Mouse (Mus musculus): ENCODE data around the gene Eid3.

Eid3 gene

GRCm38 (mm10) chr10:82860929-82861315 is 5.5 kb upstream of the Eid3 start:
- DNase-seq (ENCODE audit: low read depth in 2 of 2, low spot score in 2 of 2): no peak

GRCm38 (mm10) chr10:82863106-82863680 is 3.2 kb upstream of the Eid3 start:
- no peak for DNase-seq (ENCODE audit: low read depth in 2 of 2, low spot score in 2 of 2)

- no peak for DNase-seq (ENCODE audit: low read depth in 2 of 2, low spot score in 2 of 2)
Measured at GRCm38 (mm10) chr10:82863827-82864226, 2.6 kb upstream of the Eid3 start.

- no peak for DNase-seq (ENCODE audit: low read depth in 2 of 2, low spot score in 2 of 2)
Measured at GRCm38 (mm10) chr10:82866832-82867231, 406 bp downstream of the Eid3 start.

GRCm38 (mm10) chr10:82868418-82869086 is 2.1 kb downstream of the Eid3 start:
- DNase-seq (ENCODE audit: low read depth in 2 of 2, low spot score in 2 of 2): no peak

- DNase-seq (ENCODE audit: low read depth in 2 of 2, low spot score in 2 of 2): no peak
Measured at GRCm38 (mm10) chr10:82875446-82875845, 9.0 kb downstream of the Eid3 start.

GRCm38 (mm10) chr10:82876076-82876796 is 9.8 kb downstream of the Eid3 start:
- DNase-seq (ENCODE audit: low read depth in 2 of 2, low spot score in 2 of 2): peak in 1 of 2 experiments; percentile 54

- peak; percentile 48 to 58 for DNase-seq (ENCODE audit: low read depth in 2 of 2, low spot score in 2 of 2)
Measured at GRCm38 (mm10) chr10:82887354-82887753, 20.9 kb downstream of the Eid3 start.

- no peak for DNase-seq (ENCODE audit: low read depth in 2 of 2, low spot score in 2 of 2)
Measured at GRCm38 (mm10) chr10:82888576-82888975, 22.1 kb downstream of the Eid3 start.

- no peak for DNase-seq (ENCODE audit: low read depth in 2 of 2, low spot score in 2 of 2)
Measured at GRCm38 (mm10) chr10:82889447-82889973, 23.1 kb downstream of the Eid3 start.

GRCm38 (mm10) chr10:82890936-82891335 is 24.5 kb downstream of the Eid3 start:
- DNase-seq (ENCODE audit: low read depth in 2 of 2, low spot score in 2 of 2): no peak

GRCm38 (mm10) chr10:82891427-82891826 is 25.0 kb downstream of the Eid3 start:
- DNase-seq (ENCODE audit: low read depth in 2 of 2, low spot score in 2 of 2): no peak

- DNase-seq (ENCODE audit: low read depth in 2 of 2, low spot score in 2 of 2): no peak
Measured at GRCm38 (mm10) chr10:82892442-82893055, 26.1 kb downstream of the Eid3 start.

GRCm38 (mm10) chr10:82893872-82894650 is 27.6 kb downstream of the Eid3 start:
- no peak for DNase-seq (ENCODE audit: low read depth in 2 of 2, low spot score in 2 of 2)

- DNase-seq (ENCODE audit: low read depth in 2 of 2, low spot score in 2 of 2): no peak
Measured at GRCm38 (mm10) chr10:82897936-82898335, 31.5 kb downstream of the Eid3 start.

GRCm38 (mm10) chr10:82898893-82899292 is 32.5 kb downstream of the Eid3 start:
- DNase-seq (ENCODE audit: low read depth in 2 of 2, low spot score in 2 of 2): no peak

GRCm38 (mm10) chr10:82899810-82900421 is 33.5 kb downstream of the Eid3 start:
- DNase-seq (ENCODE audit: low read depth in 2 of 2, low spot score in 2 of 2): no peak

- DNase-seq (ENCODE audit: low read depth in 2 of 2, low spot score in 2 of 2): no peak
Measured at GRCm38 (mm10) chr10:82900546-82900945, 34.1 kb downstream of the Eid3 start.

GRCm38 (mm10) chr10:82901436-82901835 is 35.0 kb downstream of the Eid3 start:
- DNase-seq (ENCODE audit: low read depth in 2 of 2, low spot score in 2 of 2): peak; percentile 86 to 91

GRCm38 (mm10) chr10:82908526-82908925 is 42.1 kb downstream of the Eid3 start:
- DNase-seq (ENCODE audit: low read depth in 2 of 2, low spot score in 2 of 2): no peak
